Mouse (Mus musculus): ENCODE measurements around the gene Smg6. TPM values are rescaled to one million over a fixed set of nuclear protein-coding genes. Genes with fewer than 3 reads are reported as not detected.

The Smg6 gene
- polyA plus RNA-seq, 1 experiment from 2014 or later: 18.5 TPM

DNA sequence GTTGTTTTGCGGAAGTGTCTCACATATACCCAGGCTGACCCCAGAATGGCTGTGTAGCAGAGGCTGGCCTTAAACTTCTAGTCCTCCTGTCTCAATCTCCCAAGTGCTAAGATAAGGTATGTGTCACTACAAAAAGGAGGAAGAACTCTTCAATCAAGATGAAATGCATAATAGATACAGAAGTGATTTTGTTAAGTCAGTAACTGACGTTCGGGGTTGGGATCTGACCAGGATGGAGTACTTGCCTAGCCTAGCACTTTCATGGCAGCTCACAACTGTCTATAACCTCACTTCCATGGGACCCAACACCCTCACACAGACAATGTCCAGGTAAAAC, 129.2 kb downstream of the Smg6 start:
- no peaks in the 10 kb centered on the region for H3K36me3 ChIP-seq (ENCODE audit: control insufficient read depth, insufficient read depth, low read length)
- WGBS: 91% methylated on average over 3 of the region's 3 CpGs

DNA sequence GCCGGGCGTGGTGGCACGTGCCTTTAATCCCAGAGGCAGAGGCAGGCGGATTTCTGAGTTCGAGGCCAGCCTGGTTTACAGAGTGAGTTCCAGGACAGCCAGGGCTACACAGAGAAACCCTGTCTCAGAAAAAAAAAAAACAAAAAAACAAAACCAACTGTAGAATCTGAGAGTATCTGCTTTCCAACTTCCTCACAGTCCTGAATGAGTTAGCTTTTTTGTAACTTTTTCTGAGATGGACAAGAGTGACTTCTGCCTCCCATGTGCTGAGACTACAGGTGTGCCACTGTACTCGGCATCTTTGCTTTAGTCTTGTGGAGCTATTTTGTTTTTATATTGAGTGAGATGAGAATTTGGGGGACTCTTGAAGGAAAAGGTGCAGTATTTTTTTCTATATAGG, 137.0 kb downstream of the Smg6 start:
- H3K9me3 ChIP-seq (ENCODE audit: control insufficient read depth, low read length): no peaks in the 10 kb centered on the region
- no peak overlapping the region for H3K9ac ChIP-seq (ENCODE audit: low read length)
- ATAC-seq (ENCODE audit: insufficient number of reproducible peaks, low FRiP score, low TSS enrichment, low read depth) (no peak), DNase-seq (ENCODE audit: low spot score) (no peak)
- H3K27me3 ChIP-seq (ENCODE audit: control insufficient read depth, insufficient read depth, low read length): no peaks in the 10 kb centered on the region
- H3K36me3 ChIP-seq (ENCODE audit: control insufficient read depth, insufficient read depth, low read length): no peaks in the 10 kb centered on the region
- no peak overlapping the region for H3K27ac ChIP-seq (replicated peaks; ENCODE audit: low read depth, low read length)
- H3K4me2 ChIP-seq (ENCODE audit: low read depth, severe bottlenecking): no peak overlapping the region
- WGBS: 89% methylated on average over 6 of the region's 6 CpGs
- H3K4me3 ChIP-seq (ENCODE audit: low read depth, low read length): no peak overlapping the region
- no peaks in the 10 kb centered on the region for H3K4me1 ChIP-seq (ENCODE audit: control insufficient read depth, insufficient read depth, low read length)

More for the DNA sequence above, 129.2 kb downstream of the Smg6 start:
- no peaks in the 10 kb centered on the region for H3K9me3 ChIP-seq (ENCODE audit: control insufficient read depth, low read length)
- DNase-seq (ENCODE audit: low spot score): no peak
- no peak for ATAC-seq (ENCODE audit: insufficient number of reproducible peaks, low FRiP score, low TSS enrichment, low read depth)
- no peak overlapping the region for H3K4me2 ChIP-seq (ENCODE audit: low read depth, severe bottlenecking)
- H3K27me3 ChIP-seq (ENCODE audit: control insufficient read depth, insufficient read depth, low read length): no peaks in the 10 kb centered on the region
- H3K27ac ChIP-seq (replicated peaks; ENCODE audit: low read depth, low read length): peak overlapping the region; percentile 66
- peaks cover 35% of the 10 kb centered on the region for H3K4me1 ChIP-seq (ENCODE audit: control insufficient read depth, insufficient read depth, low read length)
- H3K4me3 ChIP-seq (ENCODE audit: low read depth, low read length): no peak overlapping the region
- H3K9ac ChIP-seq (ENCODE audit: low read length): no peak overlapping the region

DNA sequence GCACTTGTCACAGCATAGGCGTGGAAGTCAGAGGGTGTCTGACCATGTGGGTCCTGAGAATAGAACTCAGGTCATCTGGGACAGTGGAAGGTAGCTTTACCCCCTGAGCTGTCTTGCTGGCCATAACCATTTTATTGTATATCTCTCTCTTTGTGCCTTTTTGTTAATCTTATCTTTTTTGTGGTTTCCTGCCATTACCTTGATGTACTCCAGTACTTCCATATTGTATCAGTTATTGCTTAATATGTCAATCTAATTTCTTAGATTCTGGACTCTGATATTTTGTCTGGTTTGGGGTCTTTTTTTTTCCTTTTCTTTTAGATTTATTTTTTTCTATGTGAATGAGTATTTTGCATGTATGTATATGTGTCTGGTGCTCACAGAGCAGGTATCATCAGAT, 138.6 kb downstream of the Smg6 start:
- H3K9me3 ChIP-seq (ENCODE audit: control insufficient read depth, low read length): no peaks in the 10 kb centered on the region
- 87% methylated on average over 1 of the region's 1 CpGs for WGBS
- H3K4me2 ChIP-seq (ENCODE audit: low read depth, severe bottlenecking): no peak overlapping the region
- ATAC-seq (ENCODE audit: insufficient number of reproducible peaks, low FRiP score, low TSS enrichment, low read depth) (no peak), DNase-seq (ENCODE audit: low spot score) (no peak)
- H3K4me3 ChIP-seq (ENCODE audit: low read depth, low read length): no peak overlapping the region
- H3K4me1 ChIP-seq (ENCODE audit: control insufficient read depth, insufficient read depth, low read length): no peaks in the 10 kb centered on the region
- H3K27me3 ChIP-seq (ENCODE audit: control insufficient read depth, insufficient read depth, low read length): no peaks in the 10 kb centered on the region
- no peaks in the 10 kb centered on the region for H3K36me3 ChIP-seq (ENCODE audit: control insufficient read depth, insufficient read depth, low read length)
- H3K27ac ChIP-seq (replicated peaks; ENCODE audit: low read depth, low read length): no peak overlapping the region
- no peak overlapping the region for H3K9ac ChIP-seq (ENCODE audit: low read length)

DNA sequence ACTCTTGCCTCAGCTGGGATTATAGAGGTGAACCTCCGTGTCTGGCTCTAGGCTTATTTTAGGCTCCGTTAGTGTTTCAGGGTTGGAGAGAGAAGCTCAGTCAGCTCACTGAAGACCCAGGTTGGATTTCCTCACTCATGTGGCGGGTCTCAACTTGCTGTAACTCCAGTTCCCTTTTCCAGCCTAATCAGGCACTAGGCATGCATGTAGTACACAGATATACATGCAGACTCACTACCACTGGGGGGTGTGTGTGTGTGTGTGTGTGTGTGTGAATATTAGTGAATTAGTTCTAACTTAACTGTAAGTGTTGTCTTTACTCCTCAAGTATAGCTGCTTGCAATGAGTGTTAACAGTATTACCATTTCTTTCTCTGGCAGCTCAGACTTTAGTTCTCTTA, 145.7 kb downstream of the Smg6 start:
- H3K27me3 ChIP-seq (ENCODE audit: control insufficient read depth, insufficient read depth, low read length): no peaks in the 10 kb centered on the region
- peaks cover 18% of the 10 kb centered on the region for H3K4me1 ChIP-seq (ENCODE audit: control insufficient read depth, insufficient read depth, low read length)
- H3K27ac ChIP-seq (replicated peaks; ENCODE audit: low read depth, low read length): no peak overlapping the region
- WGBS: 88% methylated on average over 3 of the region's 3 CpGs
- DNase-seq (ENCODE audit: low spot score) (no peak), ATAC-seq (ENCODE audit: insufficient number of reproducible peaks, low FRiP score, low TSS enrichment, low read depth) (no peak)
- no peak overlapping the region for H3K9ac ChIP-seq (ENCODE audit: low read length)
- H3K36me3 ChIP-seq (ENCODE audit: control insufficient read depth, insufficient read depth, low read length): no peaks in the 10 kb centered on the region
- H3K4me3 ChIP-seq (ENCODE audit: low read depth, low read length): no peak overlapping the region
- no peak overlapping the region for H3K4me2 ChIP-seq (ENCODE audit: low read depth, severe bottlenecking)
- H3K9me3 ChIP-seq (ENCODE audit: control insufficient read depth, low read length): no peaks in the 10 kb centered on the region

DNA sequence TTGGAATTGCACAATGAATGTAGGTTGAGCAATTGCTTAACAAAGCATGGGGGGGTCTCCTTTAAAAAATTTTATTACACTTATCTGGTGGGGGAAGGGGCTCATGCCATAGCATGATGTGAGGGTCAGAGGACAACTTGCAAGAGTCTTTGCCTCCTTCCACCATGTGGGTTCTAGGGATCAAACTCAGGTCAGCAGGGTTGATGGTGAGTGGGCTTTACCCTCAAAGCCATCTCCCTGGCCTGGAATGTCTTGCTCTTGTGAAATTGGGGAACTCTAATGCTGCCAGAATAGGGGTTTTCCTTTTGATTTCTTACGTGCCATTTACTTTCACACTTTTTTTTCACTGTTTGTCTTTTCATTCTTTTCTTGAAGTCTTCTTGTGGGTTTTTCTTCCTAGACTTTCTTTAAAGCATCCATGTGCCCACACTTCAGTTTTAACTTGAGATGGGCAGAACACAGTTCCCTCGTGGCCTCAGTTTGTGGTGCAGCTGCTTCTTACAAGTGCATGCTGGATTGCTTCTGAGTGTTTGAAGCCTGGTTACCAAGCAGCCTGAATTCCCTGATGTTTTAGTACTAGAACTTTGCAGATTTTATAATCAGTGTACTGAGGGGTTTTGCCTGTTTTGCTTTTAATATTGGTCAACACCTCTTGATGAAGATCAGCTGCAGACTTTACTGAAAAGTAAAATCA, 147.5 kb downstream of the Smg6 start:
- Histone ChIP-seq H3K4me2 (ENCODE audit: low read depth, severe bottlenecking) (no peak overlapping the region), H3K4me1 (ENCODE audit: control insufficient read depth, insufficient read depth, low read length) (peaks cover 18% of the 10 kb centered on the region), H3K36me3 (ENCODE audit: control insufficient read depth, insufficient read depth, low read length) (no peaks in the 10 kb centered on the region), H3K9me3 (ENCODE audit: control insufficient read depth, low read length) (no peaks in the 10 kb centered on the region), H3K4me3 (ENCODE audit: low read depth, low read length) (no peak overlapping the region), H3K9ac (ENCODE audit: low read length) (no peak overlapping the region), H3K27ac (replicated peaks; ENCODE audit: low read depth, low read length) (peak overlapping the region; percentile 76), H3K27me3 (ENCODE audit: control insufficient read depth, insufficient read depth, low read length) (no peaks in the 10 kb centered on the region)
- ATAC-seq (ENCODE audit: insufficient number of reproducible peaks, low FRiP score, low TSS enrichment, low read depth): no peak
- 44% methylated on average over 2 of the region's 2 CpGs for WGBS
- no peak for DNase-seq (ENCODE audit: low spot score)

DNA sequence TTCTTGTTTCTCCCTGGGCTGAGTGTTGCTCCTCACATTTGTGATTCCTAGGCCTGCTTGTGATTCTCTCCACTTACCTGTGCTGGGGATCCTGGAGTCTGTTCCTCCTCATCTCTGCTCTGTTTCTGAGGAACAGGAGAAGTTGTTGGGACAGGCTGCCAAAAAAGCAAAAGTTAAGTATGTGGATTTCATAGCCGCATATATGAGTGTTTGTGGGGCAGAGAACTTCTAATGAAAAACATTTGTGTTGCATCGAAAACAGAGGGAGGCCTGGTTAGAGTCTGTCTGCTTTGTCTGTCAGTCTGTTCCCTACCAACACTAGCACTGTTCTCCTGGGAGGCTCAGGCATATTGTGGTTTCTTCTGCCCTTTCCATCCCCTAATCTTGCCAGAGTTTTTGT, 148.1 kb downstream of the Smg6 start:
- no peak for DNase-seq (ENCODE audit: low spot score)
- H3K9ac ChIP-seq (ENCODE audit: low read length): no peak overlapping the region
- H3K27ac ChIP-seq (replicated peaks; ENCODE audit: low read depth, low read length): peak overlapping the region; percentile 76
- no peak overlapping the region for H3K4me3 ChIP-seq (ENCODE audit: low read depth, low read length)
- 40% methylated on average over 2 of the region's 2 CpGs for WGBS
- H3K36me3 ChIP-seq (ENCODE audit: control insufficient read depth, insufficient read depth, low read length): no peaks in the 10 kb centered on the region
- ATAC-seq (ENCODE audit: insufficient number of reproducible peaks, low FRiP score, low TSS enrichment, low read depth): no peak
- H3K27me3 ChIP-seq (ENCODE audit: control insufficient read depth, insufficient read depth, low read length): no peaks in the 10 kb centered on the region
- peaks cover 18% of the 10 kb centered on the region for H3K4me1 ChIP-seq (ENCODE audit: control insufficient read depth, insufficient read depth, low read length)
- H3K9me3 ChIP-seq (ENCODE audit: control insufficient read depth, low read length): no peaks in the 10 kb centered on the region
- no peak overlapping the region for H3K4me2 ChIP-seq (ENCODE audit: low read depth, severe bottlenecking)

DNA sequence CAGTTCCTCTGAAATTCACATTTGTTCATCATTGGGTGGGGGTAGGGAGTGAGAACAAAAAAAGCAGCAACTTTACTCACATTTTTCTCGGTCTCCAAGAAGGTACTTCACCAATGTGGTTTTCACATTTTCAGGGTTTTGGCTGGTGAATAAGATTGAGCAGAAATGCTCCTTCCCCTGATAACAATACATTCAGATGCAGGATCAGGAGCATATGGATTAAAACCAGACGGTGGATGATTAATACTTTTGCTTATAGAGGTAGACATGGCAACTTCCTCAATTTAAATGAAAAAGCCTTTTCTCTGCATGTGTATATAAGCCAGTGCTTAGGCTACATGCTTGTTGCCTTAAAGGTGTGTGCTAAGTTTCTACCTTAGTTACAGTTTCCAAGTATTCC, 148.9 kb downstream of the Smg6 start:
- Histone ChIP-seq H3K4me1 (ENCODE audit: control insufficient read depth, insufficient read depth, low read length) (peaks cover 18% of the 10 kb centered on the region), H3K9ac (ENCODE audit: low read length) (no peak overlapping the region), H3K4me2 (ENCODE audit: low read depth, severe bottlenecking) (no peak overlapping the region), H3K9me3 (ENCODE audit: control insufficient read depth, low read length) (no peaks in the 10 kb centered on the region), H3K27ac (replicated peaks; ENCODE audit: low read depth, low read length) (peak overlapping the region; percentile 76; the same call in 1 of the 2 replicates), H3K27me3 (ENCODE audit: control insufficient read depth, insufficient read depth, low read length) (no peaks in the 10 kb centered on the region), H3K4me3 (ENCODE audit: low read depth, low read length) (no peak overlapping the region), H3K36me3 (ENCODE audit: control insufficient read depth, insufficient read depth, low read length) (no peaks in the 10 kb centered on the region)
- DNase-seq (ENCODE audit: low spot score) (no peak), ATAC-seq (ENCODE audit: insufficient number of reproducible peaks, low FRiP score, low TSS enrichment, low read depth) (0 out of 2 replicates have a peak, but pooled peaks have one; percentile 44)
- 49% methylated on average over 2 of the region's 2 CpGs for WGBS

DNA sequence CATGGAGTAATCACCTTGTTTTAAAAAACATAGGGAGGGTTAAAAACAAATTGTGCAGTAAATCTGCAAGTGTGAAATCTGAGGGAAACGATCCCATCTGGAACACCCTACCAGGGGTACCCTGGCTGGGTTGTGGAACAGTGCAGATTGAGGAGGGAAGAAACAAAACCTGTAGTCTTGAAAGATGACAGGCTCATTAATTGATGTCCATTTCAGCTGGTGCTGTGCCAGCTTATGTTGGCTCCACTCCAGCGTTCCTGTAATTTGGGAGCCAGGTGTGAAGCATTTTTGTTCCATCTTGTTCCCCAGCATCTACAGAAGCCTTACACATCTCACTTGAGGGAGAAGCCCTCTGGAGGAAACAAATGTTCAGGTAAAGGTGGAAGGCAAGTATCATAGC, 153.0 kb downstream of the Smg6 start:
- no peak overlapping the region for H3K4me3 ChIP-seq (ENCODE audit: low read depth, low read length)
- no peaks in the 10 kb centered on the region for H3K9me3 ChIP-seq (ENCODE audit: control insufficient read depth, low read length)
- peaks cover 8% of the 10 kb centered on the region for H3K4me1 ChIP-seq (ENCODE audit: control insufficient read depth, insufficient read depth, low read length)
- H3K27me3 ChIP-seq (ENCODE audit: control insufficient read depth, insufficient read depth, low read length): no peaks in the 10 kb centered on the region
- 78% methylated on average over 2 of the region's 2 CpGs for WGBS
- H3K36me3 ChIP-seq (ENCODE audit: control insufficient read depth, insufficient read depth, low read length): no peaks in the 10 kb centered on the region
- no peak overlapping the region for H3K9ac ChIP-seq (ENCODE audit: low read length)
- ATAC-seq (ENCODE audit: insufficient number of reproducible peaks, low FRiP score, low TSS enrichment, low read depth) (no peak), DNase-seq (ENCODE audit: low spot score) (no peak)
- no peak overlapping the region for H3K4me2 ChIP-seq (ENCODE audit: low read depth, severe bottlenecking)
- H3K27ac ChIP-seq (replicated peaks; ENCODE audit: low read depth, low read length): no peak overlapping the region

DNA sequence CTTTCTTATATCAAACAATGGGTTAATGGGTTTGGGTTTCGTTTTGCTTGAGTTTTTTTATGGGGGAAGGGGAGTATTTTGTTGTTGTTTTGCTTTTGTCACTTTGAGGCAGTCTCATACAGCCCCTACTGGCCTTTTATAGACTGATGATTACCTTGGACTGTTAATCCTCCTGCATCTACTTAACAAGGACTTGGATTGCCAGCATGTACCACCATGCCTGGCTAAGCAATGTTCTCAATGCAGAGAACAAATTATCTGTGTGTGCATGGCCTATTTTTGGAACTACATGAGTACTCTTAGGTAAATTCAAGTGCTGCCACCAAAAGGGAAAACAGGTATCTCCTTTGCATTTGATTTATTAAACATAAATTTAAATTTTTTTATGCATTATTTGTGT, 157.4 kb downstream of the Smg6 start:
- Histone ChIP-seq H3K4me1 (ENCODE audit: control insufficient read depth, insufficient read depth, low read length) (no peaks in the 10 kb centered on the region), H3K36me3 (ENCODE audit: control insufficient read depth, insufficient read depth, low read length) (peaks cover 2% of the 10 kb centered on the region; the same call in 1 of the 2 replicates), H3K9ac (ENCODE audit: low read length) (no peak overlapping the region), H3K27me3 (ENCODE audit: control insufficient read depth, insufficient read depth, low read length) (no peaks in the 10 kb centered on the region), H3K4me3 (ENCODE audit: low read depth, low read length) (no peak overlapping the region), H3K4me2 (ENCODE audit: low read depth, severe bottlenecking) (no peak overlapping the region), H3K9me3 (ENCODE audit: control insufficient read depth, low read length) (no peaks in the 10 kb centered on the region), H3K27ac (replicated peaks; ENCODE audit: low read depth, low read length) (no peak overlapping the region)
- 71% methylated on average over 1 of the region's 1 CpGs for WGBS
- DNase-seq (ENCODE audit: low spot score) (no peak), ATAC-seq (ENCODE audit: insufficient number of reproducible peaks, low FRiP score, low TSS enrichment, low read depth) (no peak)

Measured in limb, embryonic 11.5 days (tissue).